ENCODE assay signal across 12 mouse cellular contexts in the genomic region with DNA sequence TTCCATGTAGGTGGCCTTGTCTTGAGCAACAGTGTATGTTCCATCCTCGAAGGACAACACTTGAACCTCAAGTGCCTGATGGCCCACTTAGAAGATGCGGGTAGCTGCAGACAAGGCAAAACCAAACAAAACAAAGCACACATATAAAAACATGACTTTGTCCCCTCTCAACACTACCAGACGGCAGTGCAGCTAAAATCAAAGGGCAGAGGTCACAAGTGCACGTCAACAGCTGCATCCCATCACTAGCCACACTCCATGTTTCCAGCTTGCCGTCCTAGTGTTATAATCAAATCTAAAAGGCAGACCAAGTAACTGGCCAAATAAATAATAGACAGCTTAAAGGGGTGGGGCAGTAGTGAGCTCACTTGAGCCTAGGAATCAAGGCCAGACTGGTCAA. TPM values are rescaled to one million over a fixed set of nuclear protein-coding genes. Genes with fewer than 3 reads are reported as not detected.
DNase-seq lines count a peak whose midpoint lies in the region; ATAC-seq and TF ChIP-seq lines count a peak whose summit lies in the region.
"Had no signal": no experiment of that assay in that cellular context is flagged by ENCODE, and none has a peak within 500 bp of the region (broad histone marks: within the 10 kb centered on the region; RNA-seq: fewer than 3 reads in every experiment).

No protein-coding gene starts in this region.

- no peak for TF ChIP-seq CTCF in kidney, postnatal 0 days (IDR thresholded peaks at IDR 0.05; ENCODE audit: low read depth)

- H3K4me3 ChIP-seq in heart, embryonic 11.5 days (ENCODE audit: low read depth, low read length): no peak overlapping the region
- no peak overlapping the region for H3K4me3 ChIP-seq in kidney, postnatal 0 days (replicated peaks; ENCODE audit: low read depth, low read length)
- no peak overlapping the region for H3K4me3 ChIP-seq in lung, embryonic 15.5 days
- H3K4me3 ChIP-seq: heart, embryonic 13.5 days; limb, embryonic 13.5 days had no signal

- 0 out of 2 replicates have a peak, but pooled peaks cover 2% of the 10 kb centered on the region for H3K36me3 ChIP-seq in heart, embryonic 11.5 days (ENCODE audit: control insufficient read depth, insufficient read depth, low read length)
- peaks cover 10% of the 10 kb centered on the region; the same call in 1 of the 2 replicates for H3K36me3 ChIP-seq in kidney, postnatal 0 days (ENCODE audit: insufficient read depth, low read length)
- peaks cover 15% of the 10 kb centered on the region; the same call in 1 of the 2 replicates for H3K36me3 ChIP-seq in lung, embryonic 15.5 days

- no peak overlapping the region for H3K9ac ChIP-seq in heart, embryonic 11.5 days (ENCODE audit: low read depth, low read length)
- H3K9ac ChIP-seq in kidney, postnatal 0 days (ENCODE audit: low read depth, low read length): no peak overlapping the region
- no peak overlapping the region for H3K9ac ChIP-seq in lung, embryonic 15.5 days
- H3K9ac ChIP-seq: heart, embryonic 13.5 days; limb, embryonic 13.5 days had no signal

- H3K27ac ChIP-seq in heart, embryonic 11.5 days (ENCODE audit: low read depth, low read length): no peak overlapping the region
- H3K27ac ChIP-seq in kidney, postnatal 0 days: no peak overlapping the region
- peak overlapping the region; percentile 61; the same call in 1 of the 2 replicates for H3K27ac ChIP-seq in lung, embryonic 15.5 days
- H3K27ac ChIP-seq: heart, embryonic 13.5 days; limb, embryonic 13.5 days had no signal

- no peaks in the 10 kb centered on the region for H3K4me1 ChIP-seq in heart, embryonic 11.5 days (ENCODE audit: control insufficient read depth, insufficient read depth, low read length)
- H3K4me1 ChIP-seq in kidney, postnatal 0 days (replicated peaks; ENCODE audit: insufficient read depth, low read length): 0 out of 2 replicates have a peak, but pooled peaks cover 3% of the 10 kb centered on the region
- peaks cover 25% of the 10 kb centered on the region for H3K4me1 ChIP-seq in lung, embryonic 15.5 days
- H3K4me1 ChIP-seq: heart, embryonic 13.5 days had no signal

- ATAC-seq in heart, embryonic 11.5 days (replicated peaks; ENCODE audit: insufficient number of reproducible peaks, low FRiP score, low TSS enrichment): no peak
- ATAC-seq in kidney, postnatal 0 days (replicated peaks; ENCODE audit: low FRiP score, low read depth): no peak
- peak; percentile 87 for ATAC-seq in lung, embryonic 15.5 days (ENCODE audit: borderline replicate concordance, extremely low read depth, low FRiP score, low TSS enrichment)
- ATAC-seq in megakaryocyte progenitor cell, adult 5-6 weeks (replicated peaks; ENCODE audit: poor library complexity): no peak

- WGBS in heart, embryonic 11.5 days (ENCODE audit: insufficient replicate concordance): 53% methylated on average over 5 of the region's 5 CpGs
- 44% methylated on average over 5 of the region's 5 CpGs for WGBS in kidney, postnatal 0 days
- WGBS in lung, embryonic 15.5 days: 27% methylated on average over 5 of the region's 5 CpGs

- no peak overlapping the region for H3K4me2 ChIP-seq in heart, embryonic 11.5 days
- H3K4me2 ChIP-seq in kidney, postnatal 0 days (ENCODE audit: low read length): no peak overlapping the region
- H3K4me2 ChIP-seq in lung, embryonic 15.5 days: no peak overlapping the region
- H3K4me2 ChIP-seq: heart, embryonic 13.5 days; limb, embryonic 13.5 days had no signal

- DNase-seq in heart, adult 11 months: peak; percentile 91
- DNase-seq in embryo, embryonic 10.5 days (ENCODE audit: low spot score): peak; percentile 54
- DNase-seq in kidney, postnatal 0 days (ENCODE audit: low spot score): peak; percentile 56
- no peak for DNase-seq in thymus, postnatal 10 days (ENCODE audit: low spot score in 2 of 2)
- no peak for DNase-seq in testis, postnatal 14 days (ENCODE audit: low spot score)
- DNase-seq: adrenal gland, postnatal 14 days; right cerebral cortex, adult 18-20 months had no signal

- no peaks in the 10 kb centered on the region for H3K9me3 ChIP-seq in heart, embryonic 11.5 days (replicated peaks; ENCODE audit: control insufficient read depth, low read length)
- H3K9me3 ChIP-seq in kidney, postnatal 0 days (replicated peaks; ENCODE audit: low read length): no peaks in the 10 kb centered on the region
- no peaks in the 10 kb centered on the region for H3K9me3 ChIP-seq in lung, embryonic 15.5 days
- H3K9me3 ChIP-seq: heart, embryonic 13.5 days; limb, embryonic 13.5 days had no signal

- H3K27me3 ChIP-seq in heart, embryonic 11.5 days (ENCODE audit: control insufficient read depth, insufficient read depth, low read length): no peaks in the 10 kb centered on the region
- no peaks in the 10 kb centered on the region for H3K27me3 ChIP-seq in kidney, postnatal 0 days (ENCODE audit: insufficient read depth, low read length)
- no peaks in the 10 kb centered on the region for H3K27me3 ChIP-seq in lung, embryonic 15.5 days
- H3K27me3 ChIP-seq: heart, embryonic 13.5 days; limb, embryonic 13.5 days had no signal

RNA-seq across cellular contexts. Expression of gene Xxylt1, which starts 50.3 kb away (rescaled TPM):
- 10.3 and 12.2 TPM in 2 replicates for polyA plus RNA-seq in heart, embryonic 11.5 days (2014; fragmentation: Nextera tagmentation; extraction: Ambion mirVana)
- polyA plus RNA-seq in kidney, postnatal 0 days (2015; fragmentation: Nextera tagmentation; extraction: Ambion mirVana): 17.6 and 20.0 TPM in 2 replicates
- polyA plus RNA-seq in lung, embryonic 15.5 days (2015; fragmentation: Nextera tagmentation; extraction: Ambion mirVana): 17.2 and 18.1 TPM in 2 replicates
- total RNA-seq in megakaryocyte progenitor cell, adult 5-6 weeks (2015): 14.5 and 16.0 TPM in 2 replicates
- total RNA-seq in megakaryocyte progenitor cell, adult 5-6 weeks (2017): 11.8 and 17.0 TPM in 2 replicates

Comparison
In these comparisons a context has a peak if more than half of its experiments do, and no peak if none do; other contexts are left out.
1. DNase-seq: peak in heart, adult 11 months (single experiment), embryo, embryonic 10.5 days (single experiment) and kidney, postnatal 0 days (single experiment); none in thymus, postnatal 10 days (0 of 2) and testis, postnatal 14 days (single experiment).